Mouse (Mus musculus): ENCODE data around the gene Wdr86. TPM values are rescaled to one million over a fixed set of nuclear protein-coding genes. Genes with fewer than 3 reads are reported as not detected.
"Not testable (repeated sequence)": the region's sequence is repeated elsewhere in the genome, so short reads cannot be mapped to it uniquely, and the experiment has no call there.

Gene Wdr86
- polyA plus RNA-seq, 1 experiment from 2014 or later = 4.9 TPM

DNA sequence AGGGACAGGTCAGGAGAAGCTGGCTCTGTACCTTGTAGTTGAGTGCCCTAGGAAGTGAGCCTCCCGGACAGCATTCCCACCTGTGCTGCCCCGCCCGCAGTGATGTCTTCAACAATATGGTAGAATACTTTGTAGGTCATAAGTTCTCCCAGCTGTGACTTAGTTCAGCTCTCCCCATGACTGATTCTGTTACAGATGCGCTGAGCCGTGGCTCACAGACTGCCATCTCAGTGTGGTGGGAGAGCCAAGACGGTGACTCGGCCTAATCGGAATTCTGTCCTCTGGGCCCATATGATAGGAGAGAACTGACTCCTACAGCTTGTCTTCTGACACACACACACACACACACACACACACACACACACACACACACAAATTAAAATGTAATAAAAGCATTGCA is 25.9 kb downstream of the Wdr86 start:
- H3K4me1 ChIP-seq (replicated peaks) = peaks cover 14% of the 10 kb centered on the region
- no peak overlapping the region for H3K9ac ChIP-seq (replicated peaks)
- H3K27ac ChIP-seq = no peak overlapping the region
- peaks cover 99% of the 10 kb centered on the region for H3K36me3 ChIP-seq
- ATAC-seq = no peak
- H3K9me3 ChIP-seq = no peaks in the 10 kb centered on the region
- no peak overlapping the region for H3K4me2 ChIP-seq (replicated peaks)
- 89% methylated on average over 8 of the region's 8 CpGs for WGBS
- H3K4me3 ChIP-seq (replicated peaks) = no peak overlapping the region
- H3K27me3 ChIP-seq = no peaks in the 10 kb centered on the region

DNA sequence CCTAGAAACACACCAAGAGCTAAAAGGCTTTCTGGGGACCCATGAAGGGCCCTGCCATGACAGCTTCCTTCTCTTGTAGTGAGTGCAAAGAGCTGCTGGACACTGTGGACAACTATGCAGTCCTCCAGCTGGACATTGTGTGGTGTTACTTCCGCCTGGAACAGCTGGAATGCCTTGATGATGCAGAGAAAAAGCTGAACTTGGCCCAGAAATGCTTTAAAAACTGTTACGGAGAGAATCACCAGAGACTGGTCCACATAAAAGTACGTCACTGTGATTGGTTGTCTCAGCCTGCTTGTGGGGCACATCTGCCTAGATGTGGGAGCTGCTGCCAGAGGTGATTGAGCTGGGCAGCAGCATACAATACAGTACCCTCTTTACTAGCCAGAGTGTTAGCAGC is 29.3 kb downstream of the Wdr86 start:
- H3K36me3 ChIP-seq = peaks cover 96% of the 10 kb centered on the region
- no peak for ATAC-seq
- 84% methylated on average over 3 of the region's 3 CpGs for WGBS
- H3K9ac ChIP-seq (replicated peaks) = no peak overlapping the region
- H3K4me3 ChIP-seq (replicated peaks) = no peak overlapping the region
- peak overlapping the region; percentile 57 for H3K27ac ChIP-seq
- H3K27me3 ChIP-seq = no peaks in the 10 kb centered on the region
- H3K4me2 ChIP-seq (replicated peaks) = no peak overlapping the region
- peaks cover 14% of the 10 kb centered on the region for H3K4me1 ChIP-seq (replicated peaks)
- no peaks in the 10 kb centered on the region for H3K9me3 ChIP-seq

DNA sequence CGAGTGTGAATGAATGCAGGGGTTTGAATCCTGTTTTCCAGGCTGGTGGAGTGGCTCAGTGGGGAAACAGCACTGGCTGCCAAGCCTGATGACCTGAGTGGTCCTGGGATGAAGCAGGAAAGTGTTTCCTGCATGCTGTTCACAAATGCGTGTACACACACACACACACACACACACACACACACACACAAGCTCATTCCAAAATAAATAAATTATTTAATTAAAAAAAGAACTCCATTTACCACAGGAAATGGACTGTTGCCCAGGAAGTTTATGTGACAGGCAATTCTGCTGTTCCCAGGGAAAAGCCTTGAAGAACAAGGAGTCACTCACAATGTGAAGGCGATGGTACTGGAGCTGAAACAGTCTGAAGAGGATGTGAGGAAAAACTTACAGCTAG is 33.8 kb downstream of the Wdr86 start:
- ATAC-seq = no peak
- no peaks in the 10 kb centered on the region for H3K9me3 ChIP-seq
- H3K4me1 ChIP-seq (replicated peaks) = peaks cover 14% of the 10 kb centered on the region
- no peak overlapping the region for H3K4me3 ChIP-seq (replicated peaks)
- no peaks in the 10 kb centered on the region for H3K27me3 ChIP-seq
- H3K9ac ChIP-seq (replicated peaks) = no peak overlapping the region
- no peak overlapping the region for H3K4me2 ChIP-seq (replicated peaks)
- H3K27ac ChIP-seq = no peak overlapping the region
- peaks cover 96% of the 10 kb centered on the region for H3K36me3 ChIP-seq
- WGBS = 83% methylated on average over 3 of the region's 3 CpGs

DNA sequence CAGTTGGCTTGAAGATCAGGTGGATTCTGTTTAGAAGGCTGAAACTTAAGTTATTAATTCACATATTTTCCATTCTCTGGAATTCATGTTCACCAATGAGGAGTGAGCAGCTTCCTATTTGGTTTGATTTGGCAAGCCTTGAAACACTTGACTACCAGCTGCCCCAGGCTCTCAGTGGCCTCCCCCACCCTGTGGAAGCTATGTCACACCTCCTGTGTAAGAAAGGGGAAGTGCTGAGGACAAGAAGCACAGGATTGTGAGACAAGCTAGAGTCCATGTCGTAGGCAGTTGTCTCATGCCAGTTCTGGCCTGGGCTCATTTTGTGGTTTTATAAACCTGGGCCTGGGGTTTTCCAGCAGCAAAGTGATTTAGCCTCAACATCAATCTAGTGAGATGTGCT is 42.8 kb downstream of the Wdr86 start:
- Histone ChIP-seq H3K27me3 (no peaks in the 10 kb centered on the region), H3K9me3 (no peaks in the 10 kb centered on the region), H3K36me3 (peaks cover 35% of the 10 kb centered on the region), H3K4me2 (replicated peaks) (no peak overlapping the region), H3K4me1 (replicated peaks) (peaks cover 22% of the 10 kb centered on the region), H3K27ac (no peak overlapping the region), H3K9ac (replicated peaks) (no peak overlapping the region), H3K4me3 (replicated peaks) (no peak overlapping the region)
- no peak for ATAC-seq
- 78% methylated on average over 1 of the region's 1 CpGs for WGBS

DNA sequence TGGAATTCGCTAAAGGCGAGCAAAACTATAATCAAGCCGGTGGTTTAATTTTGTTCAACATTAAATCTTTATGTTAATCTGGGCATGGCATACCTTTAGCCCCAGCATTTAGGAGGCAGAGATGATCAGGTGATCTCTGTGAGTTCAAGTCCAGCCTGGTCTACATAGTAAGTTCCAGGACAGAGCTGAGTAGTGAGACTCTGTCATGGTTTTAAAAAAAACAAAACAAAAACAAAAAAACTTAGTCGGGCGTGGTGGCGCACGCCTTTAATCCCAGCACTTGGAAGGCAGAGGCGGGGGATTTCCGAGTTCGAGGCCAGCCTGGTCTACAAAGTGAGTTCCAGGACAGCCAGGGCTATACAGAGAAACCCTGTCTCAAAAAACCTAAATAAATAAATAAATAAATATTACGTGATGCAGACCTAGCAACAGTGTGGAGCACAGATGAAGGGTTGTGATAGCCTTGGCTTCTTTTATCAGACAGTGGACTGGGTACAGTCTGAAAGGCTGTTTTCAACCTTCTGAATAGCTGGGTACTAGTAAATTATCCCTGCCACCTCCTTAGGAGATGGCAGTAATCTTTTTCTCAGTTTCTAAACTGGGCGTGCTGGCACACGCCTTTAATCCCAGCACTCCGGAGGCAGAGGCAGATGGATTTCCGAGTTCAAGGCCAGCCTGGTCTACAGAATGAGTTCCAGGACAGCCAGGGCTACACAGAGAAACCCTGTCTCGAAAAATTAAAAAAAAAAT is 43.7 kb downstream of the Wdr86 start:
- Histone ChIP-seq H3K4me3 (replicated peaks) (peak overlapping the region; percentile 92), H3K4me1 (replicated peaks) (peaks cover 22% of the 10 kb centered on the region), H3K4me2 (replicated peaks) (peak overlapping the region; percentile 61), H3K36me3 (peaks cover 26% of the 10 kb centered on the region), H3K9ac (replicated peaks) (peak overlapping the region; percentile 86)
- WGBS = 78% methylated on average over 16 of the region's 16 CpGs
- not testable (repeated sequence) for H3K27me3 ChIP-seq, H3K27ac ChIP-seq, H3K9me3 ChIP-seq, ATAC-seq

DNA sequence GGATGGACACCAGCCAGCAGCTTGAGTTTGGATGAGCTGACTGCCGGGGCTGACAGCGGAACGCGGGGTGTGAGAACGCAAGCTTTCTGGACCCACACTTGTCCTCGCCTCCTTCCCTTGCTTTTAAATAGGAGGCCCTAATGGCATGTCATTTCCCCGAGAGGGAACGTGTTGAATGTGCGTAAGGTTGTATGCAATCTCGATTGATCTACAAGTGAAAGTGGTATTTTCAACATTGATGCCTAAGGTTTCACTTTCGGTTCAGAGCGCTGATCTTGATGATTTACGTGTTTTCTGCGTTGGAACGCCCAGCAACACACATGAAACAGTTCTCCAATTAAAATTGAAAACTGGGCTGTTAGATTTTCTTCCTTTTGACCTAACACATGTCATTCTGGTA is 44.4 kb downstream of the Wdr86 start:
- Histone ChIP-seq H3K9ac (replicated peaks) (peak overlapping the region; percentile 86), H3K4me1 (replicated peaks) (peaks cover 22% of the 10 kb centered on the region), H3K4me3 (replicated peaks) (peak overlapping the region; percentile 92), H3K27ac (peak overlapping the region; percentile 89), H3K9me3 (no peaks in the 10 kb centered on the region), H3K4me2 (replicated peaks) (peak overlapping the region; percentile 61), H3K27me3 (no peaks in the 10 kb centered on the region), H3K36me3 (peaks cover 20% of the 10 kb centered on the region)
- WGBS = 2% methylated on average over 15 of the region's 15 CpGs
- peak; percentile 22 for ATAC-seq

DNA sequence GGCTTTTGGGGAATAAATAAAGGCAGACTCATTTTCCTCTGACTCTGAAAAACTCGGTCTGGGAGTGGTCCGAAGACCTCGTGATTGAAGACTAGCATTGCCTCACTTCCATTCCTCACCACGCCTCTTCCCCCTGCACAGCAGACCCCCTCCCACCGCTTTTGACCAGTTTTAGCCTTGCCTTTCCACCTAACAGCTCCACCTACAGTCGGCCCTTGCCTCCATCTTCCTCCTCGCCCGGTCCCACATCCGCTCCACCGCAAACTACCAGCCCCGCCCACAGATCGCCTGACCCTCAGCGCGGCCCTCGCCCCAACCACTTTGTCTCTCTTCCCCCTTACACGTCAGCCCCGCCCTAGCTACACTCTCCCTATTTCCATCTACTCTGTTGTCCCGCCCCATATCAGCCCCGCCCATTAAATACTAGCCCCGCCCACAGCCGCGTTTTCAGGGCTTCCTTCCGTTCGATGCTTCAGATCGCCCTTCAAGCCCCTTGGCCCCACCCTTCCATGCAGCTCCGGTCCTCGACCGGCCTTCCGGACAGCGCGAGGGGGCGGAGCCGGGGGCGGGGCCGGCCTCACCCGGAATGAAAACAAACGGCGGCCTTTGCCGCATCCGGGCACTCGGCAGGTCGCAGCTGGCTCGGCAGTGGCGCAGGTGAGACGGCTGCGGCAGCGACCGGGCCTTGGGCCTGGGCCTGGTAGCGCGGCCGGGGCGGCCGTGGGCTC is 45.0 kb downstream of the Wdr86 start, which contains the start of gene Nub1:
TSS of gene Nub1 (plus strand) at position 167 of the 728 bp plus-strand sequence.
- WGBS = under 1% methylated on average over 52 of the region's 53 CpGs
- Histone ChIP-seq H3K9ac (replicated peaks) (peak within 1 kb of the TSS; percentile 86), H3K4me3 (replicated peaks) (peak within 1 kb of the TSS; percentile 92), H3K4me1 (replicated peaks) (peaks cover 22% of the 10 kb centered on the region), H3K4me2 (replicated peaks) (peak within 1 kb of the TSS; percentile 61), H3K27ac (peak within 1 kb of the TSS; percentile 89), H3K9me3 (no peaks in the 10 kb centered on the region), H3K36me3 (peaks cover 13% of the 10 kb centered on the region), H3K27me3 (no peaks in the 10 kb centered on the region)
- peak; percentile 98 for ATAC-seq

DNA sequence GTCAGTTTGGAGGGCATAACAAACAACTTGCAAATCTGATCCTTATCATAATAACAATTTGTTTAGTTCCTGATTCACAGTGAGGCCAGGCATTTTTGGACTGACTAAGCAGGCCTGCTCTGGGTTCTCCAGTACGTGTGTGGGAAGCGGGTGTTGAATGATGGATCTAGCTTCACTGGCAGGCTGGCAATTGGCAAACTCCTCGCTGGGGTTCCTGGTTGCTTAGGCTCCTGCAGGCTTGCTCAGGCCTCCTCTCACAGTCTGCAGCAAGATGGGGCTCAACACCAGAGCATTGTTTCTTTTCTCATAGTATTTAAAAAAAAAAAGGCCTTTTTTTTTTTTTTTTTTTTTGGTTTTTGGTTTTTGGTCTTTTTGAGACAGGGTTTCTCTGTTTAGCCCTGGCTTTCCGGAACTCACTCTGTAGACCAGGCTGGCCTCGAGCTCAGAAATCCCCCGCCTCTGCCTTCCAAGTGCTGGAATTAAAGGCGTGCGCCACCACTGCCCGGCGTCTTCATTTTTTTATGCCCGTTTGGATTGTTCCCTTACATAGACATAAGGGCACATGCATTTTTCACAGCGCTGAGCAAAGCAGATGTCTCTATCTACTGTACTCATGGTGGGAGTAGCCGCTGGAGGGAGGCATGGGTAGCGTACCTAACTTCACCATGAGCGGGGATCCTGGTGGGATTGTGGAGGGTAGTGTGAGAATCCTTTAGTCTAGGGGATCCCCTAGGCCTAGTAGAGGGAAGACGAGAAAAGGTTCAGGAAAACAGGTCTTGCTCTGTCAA is 45.8 kb downstream of the Wdr86 start:
- Histone ChIP-seq H3K4me3 (replicated peaks) (peak overlapping the region; percentile 92), H3K4me1 (replicated peaks) (peaks cover 22% of the 10 kb centered on the region), H3K27me3 (no peaks in the 10 kb centered on the region), H3K9ac (replicated peaks) (peak overlapping the region; percentile 69), H3K36me3 (peaks cover 6% of the 10 kb centered on the region), H3K4me2 (replicated peaks) (peak overlapping the region; percentile 61), H3K9me3 (no peaks in the 10 kb centered on the region), H3K27ac (peak overlapping the region; percentile 89)
- WGBS = 30% methylated on average over 16 of the region's 16 CpGs
- peak; percentile 62 for ATAC-seq

DNA sequence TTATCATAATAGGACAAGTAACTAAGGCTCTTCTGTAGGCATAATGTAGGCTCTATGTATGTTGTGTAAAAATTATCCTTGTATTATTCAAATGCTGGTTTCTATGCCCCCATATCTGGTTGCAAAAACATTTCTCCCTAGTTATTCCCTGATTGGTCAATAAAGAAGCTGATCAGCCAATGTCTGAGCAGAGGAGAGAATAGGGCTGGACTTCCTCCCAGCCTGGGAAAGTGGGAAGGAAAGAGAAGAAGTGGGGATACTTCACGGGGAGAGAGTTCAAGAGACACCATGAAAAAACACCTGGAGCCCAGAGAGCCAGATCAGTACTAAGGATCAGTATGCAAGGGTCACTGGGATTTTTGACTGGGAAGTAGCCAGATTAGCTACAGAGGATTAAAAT is 49.1 kb downstream of the Wdr86 start:
- Histone ChIP-seq H3K4me2 (replicated peaks) (no peak overlapping the region), H3K9ac (replicated peaks) (no peak overlapping the region), H3K4me3 (replicated peaks) (no peak overlapping the region), H3K4me1 (replicated peaks) (peaks cover 8% of the 10 kb centered on the region), H3K36me3 (no peaks in the 10 kb centered on the region), H3K27me3 (no peaks in the 10 kb centered on the region), H3K9me3 (no peaks in the 10 kb centered on the region), H3K27ac (no peak overlapping the region)
- WGBS = 75% methylated on average over 1 of the region's 1 CpGs
- ATAC-seq = no peak

DNA sequence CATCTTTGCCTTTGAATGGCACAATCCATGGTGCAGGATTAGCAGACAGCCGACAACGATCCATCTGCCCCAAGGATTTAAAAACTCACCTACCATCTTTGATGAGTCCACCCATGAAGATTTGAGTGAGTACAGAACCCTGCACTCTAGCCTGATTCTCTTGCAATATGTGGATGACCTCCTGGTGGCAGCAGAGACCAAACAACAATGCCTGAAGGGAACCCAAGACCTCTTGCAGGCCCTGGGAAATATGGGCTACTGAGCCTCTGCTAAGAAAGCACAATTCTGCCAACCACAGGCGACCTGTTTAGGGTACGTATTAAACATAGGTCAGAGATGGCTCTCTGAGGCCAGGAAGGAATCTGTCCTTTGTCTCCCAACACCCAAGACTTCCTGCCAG is 56.3 kb downstream of the Wdr86 start:
- H3K36me3 ChIP-seq = no peaks in the 10 kb centered on the region
- H3K9me3 ChIP-seq = no peaks in the 10 kb centered on the region
- no peaks in the 10 kb centered on the region for H3K27me3 ChIP-seq
- peak; percentile 63 for ATAC-seq
- no peak overlapping the region for H3K9ac ChIP-seq (replicated peaks)
- H3K4me2 ChIP-seq (replicated peaks) = no peak overlapping the region
- no peaks in the 10 kb centered on the region for H3K4me1 ChIP-seq (replicated peaks)
- 34% methylated on average over 4 of the region's 4 CpGs for WGBS
- no peak overlapping the region for H3K27ac ChIP-seq
- no peak overlapping the region for H3K4me3 ChIP-seq (replicated peaks)

All from midbrain, embryonic 13.5 days (tissue).